Mouse (Mus musculus) A20 (cell line): ENCODE results near the gene Cox6b2.

Experiments
- DNase-seq: peaks from one replicate; pipeline ENCODE4 v3.0.0-alpha.2; 2011; ENCODE audit warnings: low read depth, low spot score

The Cox6b2 gene

DNA sequence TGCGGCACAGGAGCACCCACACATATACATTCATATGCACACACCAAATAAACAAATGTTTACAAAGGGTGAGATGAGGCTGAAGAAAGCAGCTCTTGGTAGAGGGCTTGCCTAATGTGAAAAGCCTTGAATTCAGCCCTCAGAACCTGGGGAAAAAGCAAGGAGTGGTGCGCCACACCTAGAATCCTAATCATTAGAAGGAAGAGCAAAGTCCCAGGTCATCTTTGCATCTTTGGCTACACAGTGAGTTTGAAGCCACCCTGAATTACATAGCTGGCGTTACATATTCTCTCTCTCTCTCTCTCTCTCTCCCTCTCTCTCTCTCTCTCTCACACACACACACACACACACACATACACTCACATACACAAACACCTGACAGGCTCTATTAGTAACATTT is 33.6 kb downstream of the Cox6b2 start:
- DNase-seq, result no peak

DNA sequence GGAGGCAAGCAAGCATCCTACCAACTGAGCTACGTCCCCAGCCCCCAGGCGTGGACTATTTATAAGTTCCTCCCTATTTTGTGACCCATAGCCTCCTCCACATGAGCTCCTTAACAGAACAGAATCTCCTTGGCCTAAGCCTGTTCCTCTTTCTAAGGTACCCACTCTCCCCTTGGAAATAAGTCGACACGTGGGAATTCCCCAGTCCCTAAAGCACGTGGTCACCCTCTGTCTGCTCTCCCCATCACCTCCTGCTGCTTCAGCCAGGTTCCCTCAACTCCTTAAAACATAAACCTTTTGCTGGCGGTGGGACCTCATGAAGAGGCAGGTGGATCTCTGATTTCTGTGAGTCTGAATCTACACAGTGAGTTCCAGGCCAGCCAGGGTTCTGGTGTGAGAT is 35.9 kb downstream of the Cox6b2 start:
- no peak for DNase-seq

DNA sequence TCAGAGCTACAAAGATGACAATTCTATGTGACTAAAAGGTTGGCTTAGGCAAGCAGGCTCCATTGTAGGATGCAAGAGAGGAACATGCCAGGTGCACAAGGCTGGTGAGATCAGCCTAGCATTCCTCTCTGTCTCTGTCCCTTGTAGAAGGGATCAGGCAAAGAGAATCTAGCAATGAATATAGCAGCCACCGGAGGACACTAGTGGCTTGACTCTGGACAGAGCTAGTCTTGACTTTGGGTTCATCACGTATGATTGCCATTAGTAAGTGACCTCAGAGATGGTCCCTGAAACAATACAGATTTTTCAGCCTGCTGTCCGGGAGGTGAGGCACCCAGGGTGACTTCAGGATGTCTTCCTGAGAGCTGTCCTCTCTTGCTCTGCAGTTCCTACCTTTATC is 40.3 kb downstream of the Cox6b2 start:
- no peak for DNase-seq

DNA sequence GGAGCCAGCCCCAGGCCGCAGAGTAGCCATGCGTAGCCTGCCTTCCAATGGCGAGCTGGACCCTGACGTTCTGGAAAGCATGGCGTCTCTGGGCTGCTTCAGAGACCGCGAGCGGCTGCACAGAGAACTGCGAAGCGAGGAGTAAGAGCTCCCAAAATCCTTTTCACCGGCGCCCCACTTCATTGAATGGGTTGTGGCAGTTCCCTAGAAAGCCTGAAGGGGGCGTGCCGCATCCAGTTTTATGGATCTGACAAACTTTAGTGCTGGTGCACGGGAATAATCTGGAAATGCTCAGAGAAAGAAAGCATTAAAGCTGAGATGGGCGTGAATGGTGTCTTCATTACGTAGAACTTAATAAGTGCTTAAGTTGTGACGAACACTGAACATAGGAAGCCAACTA is 47.8 kb downstream of the Cox6b2 start:
- no peak for DNase-seq

DNA sequence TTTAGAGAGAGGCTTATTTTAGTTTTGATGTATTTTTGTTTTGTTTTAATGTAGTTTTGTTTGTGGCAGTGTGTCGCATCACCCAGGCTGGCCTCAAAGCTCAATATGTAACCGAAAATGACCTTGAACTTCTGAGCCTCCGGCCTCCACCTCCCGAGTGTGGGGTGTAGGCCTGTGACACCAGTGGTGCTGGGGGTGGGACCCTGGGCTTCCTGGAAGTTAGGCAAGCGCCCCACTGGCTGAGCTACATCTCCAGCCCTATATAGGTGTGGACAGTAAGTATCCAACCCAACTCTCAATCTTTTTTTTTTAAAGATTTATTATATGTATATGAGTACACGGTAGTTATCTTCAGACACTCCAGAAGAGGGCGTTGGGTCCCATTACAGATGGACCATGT is 49.7 kb downstream of the Cox6b2 start:
- no peak for DNase-seq

DNA sequence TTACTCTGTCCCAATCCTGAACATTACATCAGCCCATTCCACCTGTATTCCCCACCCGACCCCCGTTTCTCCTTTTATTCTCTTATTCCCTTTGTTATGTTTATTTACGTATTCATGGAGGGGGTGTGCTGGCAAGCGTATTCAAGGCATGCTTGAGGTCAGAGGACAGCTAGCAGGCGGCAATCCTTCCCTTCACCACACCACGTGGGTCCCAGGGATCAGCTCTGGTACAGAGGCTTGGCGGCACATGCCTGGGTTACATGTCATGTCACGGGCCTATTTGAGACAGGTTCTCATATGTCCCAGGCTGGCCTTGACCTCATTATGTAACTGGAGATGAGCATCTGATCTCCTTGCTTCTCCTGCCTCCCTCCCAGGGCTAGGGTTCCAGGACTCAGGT is 50.6 kb downstream of the Cox6b2 start:
- DNase-seq, result no peak
